ENCODE assay signal across 12 mouse cellular contexts in the genomic region with DNA sequence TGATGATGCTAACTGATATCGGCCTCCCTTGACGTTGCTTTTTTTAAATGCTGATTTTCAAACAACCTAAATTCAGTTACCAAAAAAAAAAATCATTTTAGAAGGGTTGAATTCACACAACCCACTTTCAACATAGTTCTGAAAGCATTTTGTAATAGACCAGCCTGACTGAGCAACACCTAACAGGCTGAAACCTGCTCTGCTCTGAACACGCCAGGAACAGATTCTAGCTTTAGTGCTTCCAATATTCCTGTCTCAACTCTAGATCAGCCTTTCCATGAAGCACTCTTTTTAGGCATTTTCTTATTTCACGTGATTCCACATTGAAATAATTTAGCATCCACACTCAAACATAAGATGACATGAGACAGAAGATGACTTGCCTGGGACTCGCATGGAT.
"Had no signal": no experiment of that assay in that cellular context is flagged by ENCODE, and none has a peak within 500 bp of the region (broad histone marks: within the 10 kb centered on the region; RNA-seq: fewer than 3 reads in every experiment).

No protein-coding gene starts in this region.

- DNase-seq: lung, adult 18-20 months; lung, embryonic 14.5 days; lung, postnatal 10 days; lung, postnatal 4 days; right cerebral cortex, postnatal 14 days; thymus, postnatal 14 days; thymus, postnatal 36 days had no signal

- H3K4me1 ChIP-seq: midbrain, embryonic 13.5 days; midbrain, embryonic 15.5 days; neural tube, embryonic 12.5 days; stomach, embryonic 15.5 days had no signal

- H3K4me3 ChIP-seq: midbrain, embryonic 13.5 days; midbrain, embryonic 15.5 days; neural tube, embryonic 12.5 days; stomach, embryonic 15.5 days had no signal

- ATAC-seq: midbrain, embryonic 13.5 days; midbrain, embryonic 15.5 days had no signal

- H3K27ac ChIP-seq: midbrain, embryonic 13.5 days; midbrain, embryonic 15.5 days; neural tube, embryonic 12.5 days; stomach, embryonic 15.5 days; stomach, postnatal 0 days had no signal
